In the genomic region with DNA sequence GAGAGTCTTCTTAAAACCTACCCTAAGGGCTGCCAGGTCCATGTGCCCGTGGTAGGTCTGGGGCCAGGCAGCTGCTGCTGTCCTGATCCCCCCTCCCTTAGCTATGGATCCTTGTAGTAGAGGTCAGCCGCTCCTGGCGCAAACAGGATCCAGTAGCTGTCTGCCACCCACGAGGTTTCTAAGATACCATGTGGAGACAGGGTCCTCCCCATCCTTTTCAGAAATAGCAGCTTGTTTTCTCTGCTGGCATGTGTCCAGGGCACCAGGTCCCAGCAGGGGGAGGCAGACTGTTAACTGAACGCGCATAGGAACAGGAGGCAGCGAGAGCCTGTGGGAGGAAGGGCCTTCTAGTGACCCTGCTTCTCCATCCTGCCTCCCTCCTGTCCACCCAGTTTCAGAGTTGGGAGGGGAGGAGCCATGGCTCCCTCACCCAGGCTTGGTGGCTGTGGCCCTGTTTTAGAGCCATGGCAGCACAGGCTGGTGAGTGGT, we compare ENCODE assay signal across 8 mouse cellular contexts. TPM values are rescaled to one million over a fixed set of nuclear protein-coding genes. Genes with fewer than 3 reads are reported as not detected.
A peak's percentile ranks its signal among the peaks of the same experiment; 100 is the strongest.
DNase-seq lines count a peak whose midpoint lies in the region; ATAC-seq lines count a peak whose summit lies in the region.

No protein-coding gene starts in this region.

- ATAC-seq in neural tube, embryonic 11.5 days (ENCODE audit: insufficient read depth, low FRiP score, low TSS enrichment) = no peak
- ATAC-seq in embryonic facial prominence, embryonic 14.5 days (ENCODE audit: low read depth) = peak; percentile 80
- peak; percentile 85 for ATAC-seq in heart, embryonic 16.5 days (replicated peaks; ENCODE audit: extremely low read depth, insufficient read depth, low FRiP score)
- peak; percentile 40 for ATAC-seq in liver, embryonic 16.5 days (ENCODE audit: low read depth)

- peak; percentile 41 for DNase-seq in neural tube, embryonic 11.5 days (ENCODE audit: low spot score)
- no peak for DNase-seq in neural tube, embryonic 10.5 days (ENCODE audit: extremely low spot score, low spot score)
- peak; percentile 85 for DNase-seq in embryonic facial prominence, embryonic 14.5 days (ENCODE audit: low spot score)
- DNase-seq in kidney, postnatal 36 days = peak; percentile 58 to 67
- peak; percentile 54 for DNase-seq in retina, postnatal 7 days (ENCODE audit: low read depth, low spot score)
- DNase-seq in thymus, postnatal 36 days = no peak

- H3K4me2 ChIP-seq in neural tube, embryonic 11.5 days (ENCODE audit: low read depth) = no peak overlapping the region
- H3K4me2 ChIP-seq in embryonic facial prominence, embryonic 14.5 days (ENCODE audit: low read depth, low read length) = no peak overlapping the region
- H3K4me2 ChIP-seq in heart, embryonic 16.5 days (ENCODE audit: low read depth, low read length) = no peak overlapping the region
- H3K4me2 ChIP-seq in liver, embryonic 16.5 days (ENCODE audit: low read depth, low read length) = no peak overlapping the region

- H3K4me3 ChIP-seq in neural tube, embryonic 11.5 days (ENCODE audit: low read depth, low read length) = no peak overlapping the region
- no peak overlapping the region for H3K4me3 ChIP-seq in embryonic facial prominence, embryonic 14.5 days (ENCODE audit: low read depth, low read length)
- no peak overlapping the region for H3K4me3 ChIP-seq in heart, embryonic 16.5 days (ENCODE audit: low read length)
- no peak overlapping the region for H3K4me3 ChIP-seq in liver, embryonic 16.5 days (ENCODE audit: low read depth, low read length)

- H3K27ac ChIP-seq in neural tube, embryonic 11.5 days (ENCODE audit: low read depth, low read length) = 0 out of 2 replicates have a peak overlapping the region, but pooled peaks have one; percentile 34
- H3K27ac ChIP-seq in embryonic facial prominence, embryonic 14.5 days (replicated peaks; ENCODE audit: low read depth, low read length) = peak overlapping the region; percentile 70
- peak overlapping the region; percentile 68 for H3K27ac ChIP-seq in heart, embryonic 16.5 days (ENCODE audit: low read length)
- H3K27ac ChIP-seq in liver, embryonic 16.5 days (ENCODE audit: low read length) = no peak overlapping the region

- H3K27me3 ChIP-seq in neural tube, embryonic 11.5 days (ENCODE audit: control insufficient read depth, insufficient read depth, low read length) = no peaks in the 10 kb centered on the region
- no peaks in the 10 kb centered on the region for H3K27me3 ChIP-seq in embryonic facial prominence, embryonic 14.5 days (replicated peaks; ENCODE audit: control insufficient read depth, insufficient read depth, low read length)
- no peaks in the 10 kb centered on the region for H3K27me3 ChIP-seq in heart, embryonic 16.5 days (ENCODE audit: control insufficient read depth, insufficient read depth, low read length)
- no peaks in the 10 kb centered on the region for H3K27me3 ChIP-seq in liver, embryonic 16.5 days (ENCODE audit: control insufficient read depth, insufficient read depth, low read depth, low read length)

- H3K9ac ChIP-seq in neural tube, embryonic 11.5 days (ENCODE audit: low read length) = no peak overlapping the region
- H3K9ac ChIP-seq in embryonic facial prominence, embryonic 14.5 days (ENCODE audit: low read depth, low read length) = peak overlapping the region; percentile 40
- H3K9ac ChIP-seq in heart, embryonic 16.5 days (ENCODE audit: low read length) = 0 out of 2 replicates have a peak overlapping the region, but pooled peaks have one; percentile 19
- H3K9ac ChIP-seq in liver, embryonic 16.5 days (ENCODE audit: low read depth, low read length) = no peak overlapping the region

- 28% methylated on average over 7 of the region's 7 CpGs for WGBS in neural tube, embryonic 11.5 days
- 19% methylated on average over 6 of the region's 7 CpGs for WGBS in embryonic facial prominence, embryonic 14.5 days
- 6% methylated on average over 7 of the region's 7 CpGs for WGBS in heart, embryonic 16.5 days
- 44% methylated on average over 7 of the region's 7 CpGs for WGBS in liver, embryonic 16.5 days (ENCODE audit: insufficient replicate concordance)

- H3K9me3 ChIP-seq in neural tube, embryonic 11.5 days (ENCODE audit: control insufficient read depth, low read length) = no peaks in the 10 kb centered on the region
- no peaks in the 10 kb centered on the region for H3K9me3 ChIP-seq in embryonic facial prominence, embryonic 14.5 days (ENCODE audit: control insufficient read depth, low read length)
- no peaks in the 10 kb centered on the region for H3K9me3 ChIP-seq in heart, embryonic 16.5 days (replicated peaks; ENCODE audit: control insufficient read depth, low read length)
- no peaks in the 10 kb centered on the region for H3K9me3 ChIP-seq in liver, embryonic 16.5 days (replicated peaks; ENCODE audit: control insufficient read depth, low read length)

- H3K4me1 ChIP-seq in neural tube, embryonic 11.5 days (ENCODE audit: control insufficient read depth, insufficient read depth, low read length) = peaks cover 6% of the 10 kb centered on the region; the same call in 1 of the 2 replicates
- peaks cover 14% of the 10 kb centered on the region for H3K4me1 ChIP-seq in embryonic facial prominence, embryonic 14.5 days (ENCODE audit: control insufficient read depth, insufficient read depth, low read length)
- peaks cover 21% of the 10 kb centered on the region for H3K4me1 ChIP-seq in heart, embryonic 16.5 days (ENCODE audit: control insufficient read depth, insufficient read depth, low read length)
- H3K4me1 ChIP-seq in liver, embryonic 16.5 days (ENCODE audit: control insufficient read depth, low read depth, low read length) = peaks cover 4% of the 10 kb centered on the region

- H3K36me3 ChIP-seq in neural tube, embryonic 11.5 days (ENCODE audit: control insufficient read depth, insufficient read depth, low read length) = peaks cover 7% of the 10 kb centered on the region
- peaks cover 48% of the 10 kb centered on the region for H3K36me3 ChIP-seq in embryonic facial prominence, embryonic 14.5 days (ENCODE audit: control insufficient read depth, insufficient read depth, low read length)
- H3K36me3 ChIP-seq in heart, embryonic 16.5 days (ENCODE audit: control insufficient read depth, insufficient read depth) = peaks cover 27% of the 10 kb centered on the region
- H3K36me3 ChIP-seq in liver, embryonic 16.5 days (ENCODE audit: control insufficient read depth, insufficient read depth) = peaks cover 34% of the 10 kb centered on the region

RNA-seq across cellular contexts. Expression of gene Rnf114, which starts 16.2 kb away (rescaled TPM):
- polyA plus RNA-seq in neural tube, embryonic 11.5 days (2014; fragmentation: Nextera tagmentation; extraction: Ambion mirVana) = 150 and 161 TPM in 2 replicates
- polyA plus RNA-seq in embryonic facial prominence, embryonic 14.5 days (2014; fragmentation: Nextera tagmentation; extraction: Ambion mirVana) = 65.3 and 75.0 TPM in 2 replicates
- polyA plus RNA-seq in heart, embryonic 16.5 days (2015; fragmentation: Nextera tagmentation; extraction: Ambion mirVana) = 78.5 and 79.0 TPM in 2 replicates
- polyA plus RNA-seq in liver, embryonic 16.5 days (2015; fragmentation: Nextera tagmentation; extraction: Ambion mirVana) = 35.6 and 36.7 TPM in 2 replicates

RNA-seq across cellular contexts. Expression of gene Spata2, which starts 16.4 kb away (rescaled TPM):
- 23.1 and 24.6 TPM in 2 replicates for polyA plus RNA-seq in neural tube, embryonic 11.5 days (2014; fragmentation: Nextera tagmentation; extraction: Ambion mirVana)
- polyA plus RNA-seq in embryonic facial prominence, embryonic 14.5 days (2014; fragmentation: Nextera tagmentation; extraction: Ambion mirVana) = 13.0 and 14.2 TPM in 2 replicates
- 13.4 and 15.8 TPM in 2 replicates for polyA plus RNA-seq in heart, embryonic 16.5 days (2015; fragmentation: Nextera tagmentation; extraction: Ambion mirVana)
- polyA plus RNA-seq in liver, embryonic 16.5 days (2015; fragmentation: Nextera tagmentation; extraction: Ambion mirVana) = 6.7 and 8.3 TPM in 2 replicates

RNA-seq across cellular contexts. Expression of gene Slc9a8, which starts 54.7 kb away (rescaled TPM):
- polyA plus RNA-seq in neural tube, embryonic 11.5 days (2014; fragmentation: Nextera tagmentation; extraction: Ambion mirVana) = 16.2 and 19.1 TPM in 2 replicates
- polyA plus RNA-seq in embryonic facial prominence, embryonic 14.5 days (2014; fragmentation: Nextera tagmentation; extraction: Ambion mirVana) = 13.6 and 17.8 TPM in 2 replicates
- 19.1 and 20.1 TPM in 2 replicates for polyA plus RNA-seq in heart, embryonic 16.5 days (2015; fragmentation: Nextera tagmentation; extraction: Ambion mirVana)
- 14.7 and 15.1 TPM in 2 replicates for polyA plus RNA-seq in liver, embryonic 16.5 days (2015; fragmentation: Nextera tagmentation; extraction: Ambion mirVana)

Comparison
In these comparisons a context has a peak if more than half of its experiments do, and no peak if none do; other contexts are left out.
1. DNase-seq: peak in neural tube, embryonic 11.5 days (single experiment), embryonic facial prominence, embryonic 14.5 days (single experiment), kidney, postnatal 36 days (2 of 2) and retina, postnatal 7 days (single experiment); none in neural tube, embryonic 10.5 days (single experiment) and thymus, postnatal 36 days (0 of 2).
2. H3K9ac ChIP-seq: peak in embryonic facial prominence, embryonic 14.5 days (single experiment) and heart, embryonic 16.5 days (single experiment); none in neural tube, embryonic 11.5 days (single experiment) and liver, embryonic 16.5 days (single experiment).